Mouse (Mus musculus) stomach, postnatal 0 days (tissue): ENCODE data around the gene Vcl. TPM values are rescaled to one million over a fixed set of nuclear protein-coding genes. Genes with fewer than 3 reads are reported as not detected.

Experiments used
- ATAC-seq: fragments of 200-750 bp; cut with Nextera tagmentation; 2 replicates; pipeline ENCODE4 v1.8.0; 2017; ENCODE audit not compliant: low FRiP score, low TSS enrichment
- DNase-seq: peaks from one replicate; pipeline ENCODE4 v3.0.0-alpha.2; 2016; ENCODE audit warnings: low spot score
- H3K27ac ChIP-seq: fragments of 300-500 bp; sonication (generic); replicated peaks from 2 replicates; pipeline ENCODE4 v1.5.1; 2014; ENCODE audit warnings: mild to moderate bottlenecking, control low read depth
- H3K27me3 ChIP-seq: fragments of 300-500 bp; sonication (generic); 2 replicates; pipeline ENCODE4 v1.6.1; 2014; ENCODE audit warnings: low read length; ENCODE audit not compliant: control insufficient read depth, insufficient read depth
- H3K36me3 ChIP-seq: fragments of 300-500 bp; sonication (generic); 2 replicates; pipeline ENCODE4 v1.6.1; 2014; ENCODE audit warnings: low read length, mixed read lengths; ENCODE audit not compliant: control insufficient read depth, insufficient read depth
- H3K4me1 ChIP-seq: fragments of 300-500 bp; sonication (generic); replicated peaks from 2 replicates; pipeline ENCODE4 v1.6.1; 2014; ENCODE audit warnings: antibody characterized with exemption; ENCODE audit not compliant: control insufficient read depth, insufficient read depth
- H3K4me2 ChIP-seq: fragments of 300-500 bp; sonication (generic); replicated peaks from 2 replicates; pipeline ENCODE4 v1.6.1; 2014; ENCODE audit warnings: low read depth, mild to moderate bottlenecking, control low read depth, moderate library complexity
- H3K4me3 ChIP-seq: fragments of 300-500 bp; sonication (generic); 2 replicates; pipeline ENCODE4 v1.5.1; 2014; ENCODE audit warnings: low read depth, low read length, control low read depth
- H3K9ac ChIP-seq: fragments of 300-500 bp; sonication (generic); 2 replicates; pipeline ENCODE4 v1.6.1; 2014; ENCODE audit warnings: mild to moderate bottlenecking, low read length, control low read depth, mixed read lengths
- H3K9me3 ChIP-seq: fragments of 300-500 bp; sonication (generic); 2 replicates; pipeline ENCODE4 v1.6.1; 2016; ENCODE audit warnings: low read length; ENCODE audit not compliant: control insufficient read depth
- CTCF ChIP-seq: IDR thresholded peaks from 2 replicates; pipeline ENCODE4 v1.5.1; 2016; ENCODE audit warnings: antibody characterized with exemption, low read depth, mild to moderate bottlenecking, moderate library complexity
- EP300 ChIP-seq: optimal IDR thresholded peaks from 2 replicates; pipeline ENCODE3; 2016; ENCODE audit warnings: antibody characterized with exemption
- WGBS: fragments of 180-500 bp; shearing (Covaris S2); extraction: QIAGEN DNeasy Blood & Tissue Kit; methylation state at CpG from one replicate; pipeline ENCODE4 v1.1.7; 2014; 5-methylcytosine and 5-hydroxymethylcytosine counted together
- polyA plus RNA-seq: library from polyadenylated mRNA; unstranded; fragments of >200 nt; fragmentation: Nextera tagmentation; extraction: Ambion mirVana; gene quantifications from 2 replicates; pipeline ENCODE4 v1.2.1, GENCODE M21; 2015

Vcl gene
- polyA plus RNA-seq, 1 experiment from 2014 or later: 54.5 TPM

GRCm38 (mm10) chr14:20997548-20997947, 68.3 kb downstream of the Vcl start:
- Histone ChIP-seq H3K27me3 (no peaks in the 10 kb centered on the region), H3K4me1 (no peaks in the 10 kb centered on the region), H3K9ac (no peak overlapping the region), H3K4me2 (no peak overlapping the region), H3K36me3 (peaks cover 11% of the 10 kb centered on the region; the same call in 1 of the 2 replicates), H3K9me3 (no peaks in the 10 kb centered on the region), H3K4me3 (no peak overlapping the region), H3K27ac (no peak overlapping the region)
- 54% methylated on average over 3 of the region's 3 CpGs for WGBS
- no peak for DNase-seq
- ATAC-seq: no peak
- no peak for TF ChIP-seq CTCF
- no peak for TF ChIP-seq EP300

- Histone ChIP-seq H3K4me1 (no peaks in the 10 kb centered on the region), H3K4me3 (no peak overlapping the region), H3K36me3 (peaks cover 16% of the 10 kb centered on the region; the same call in 1 of the 2 replicates), H3K27me3 (no peaks in the 10 kb centered on the region), H3K4me2 (no peak overlapping the region), H3K27ac (no peak overlapping the region), H3K9ac (no peak overlapping the region), H3K9me3 (no peaks in the 10 kb centered on the region)
- WGBS: 68% methylated on average over 4 of the region's 4 CpGs
- TF ChIP-seq CTCF (no peak), EP300 (no peak)
- no peak for ATAC-seq
- DNase-seq: no peak
Observed at GRCm38 (mm10) chr14:20999617-21000016, 70.4 kb downstream of the Vcl start.

- no peak overlapping the region for H3K27ac ChIP-seq
- H3K27me3 ChIP-seq: no peaks in the 10 kb centered on the region
- H3K9ac ChIP-seq: no peak overlapping the region
- no peak for DNase-seq
- H3K4me3 ChIP-seq: no peak overlapping the region
- peaks cover 23% of the 10 kb centered on the region for H3K36me3 ChIP-seq
- no peak for ATAC-seq
- no peaks in the 10 kb centered on the region for H3K9me3 ChIP-seq
- TF ChIP-seq CTCF: no peak
- TF ChIP-seq EP300: no peak
- no peak overlapping the region for H3K4me2 ChIP-seq
- 80% methylated on average over 5 of the region's 5 CpGs for WGBS
- no peaks in the 10 kb centered on the region for H3K4me1 ChIP-seq
Observed at GRCm38 (mm10) chr14:21013800-21014334, 84.7 kb downstream of the Vcl start.

GRCm38 (mm10) chr14:21017871-21018270, 88.7 kb downstream of the Vcl start:
- no peaks in the 10 kb centered on the region for H3K4me1 ChIP-seq
- H3K27me3 ChIP-seq: no peaks in the 10 kb centered on the region
- no peak overlapping the region for H3K9ac ChIP-seq
- DNase-seq (no peak), ATAC-seq (no peak)
- H3K27ac ChIP-seq: no peak overlapping the region
- no peaks in the 10 kb centered on the region for H3K9me3 ChIP-seq
- TF ChIP-seq EP300 (no peak), CTCF (no peak)
- peaks cover 36% of the 10 kb centered on the region for H3K36me3 ChIP-seq
- H3K4me2 ChIP-seq: no peak overlapping the region
- no peak overlapping the region for H3K4me3 ChIP-seq
- 91% methylated on average over 5 of the region's 5 CpGs for WGBS

- no peak for ATAC-seq
- no peak overlapping the region for H3K4me2 ChIP-seq
- no peak overlapping the region for H3K27ac ChIP-seq
- H3K4me3 ChIP-seq: no peak overlapping the region
- H3K27me3 ChIP-seq: no peaks in the 10 kb centered on the region
- TF ChIP-seq CTCF (peak; percentile 68), EP300 (no peak)
- no peak for DNase-seq
- no peak overlapping the region for H3K9ac ChIP-seq
- no peaks in the 10 kb centered on the region for H3K4me1 ChIP-seq
- WGBS: 60% methylated on average over 3 of the region's 3 CpGs
- H3K36me3 ChIP-seq: peaks cover 35% of the 10 kb centered on the region
- no peaks in the 10 kb centered on the region for H3K9me3 ChIP-seq
Observed at GRCm38 (mm10) chr14:21018977-21019376, 89.8 kb downstream of the Vcl start.

- H3K36me3 ChIP-seq: peaks cover 39% of the 10 kb centered on the region
- ATAC-seq: no peak
- H3K4me2 ChIP-seq: no peak overlapping the region
- H3K27me3 ChIP-seq: no peaks in the 10 kb centered on the region
- no peak overlapping the region for H3K9ac ChIP-seq
- DNase-seq: no peak
- H3K4me3 ChIP-seq: no peak overlapping the region
- no peak for TF ChIP-seq EP300
- no peak for TF ChIP-seq CTCF
- no peaks in the 10 kb centered on the region for H3K9me3 ChIP-seq
- 92% methylated on average over 8 of the region's 8 CpGs for WGBS
- H3K4me1 ChIP-seq: no peaks in the 10 kb centered on the region
- H3K27ac ChIP-seq: no peak overlapping the region
Observed at GRCm38 (mm10) chr14:21020435-21020834, 91.2 kb downstream of the Vcl start.
